Comparison of ENCODE assay signal across 12 mouse cellular contexts in the genomic region with DNA sequence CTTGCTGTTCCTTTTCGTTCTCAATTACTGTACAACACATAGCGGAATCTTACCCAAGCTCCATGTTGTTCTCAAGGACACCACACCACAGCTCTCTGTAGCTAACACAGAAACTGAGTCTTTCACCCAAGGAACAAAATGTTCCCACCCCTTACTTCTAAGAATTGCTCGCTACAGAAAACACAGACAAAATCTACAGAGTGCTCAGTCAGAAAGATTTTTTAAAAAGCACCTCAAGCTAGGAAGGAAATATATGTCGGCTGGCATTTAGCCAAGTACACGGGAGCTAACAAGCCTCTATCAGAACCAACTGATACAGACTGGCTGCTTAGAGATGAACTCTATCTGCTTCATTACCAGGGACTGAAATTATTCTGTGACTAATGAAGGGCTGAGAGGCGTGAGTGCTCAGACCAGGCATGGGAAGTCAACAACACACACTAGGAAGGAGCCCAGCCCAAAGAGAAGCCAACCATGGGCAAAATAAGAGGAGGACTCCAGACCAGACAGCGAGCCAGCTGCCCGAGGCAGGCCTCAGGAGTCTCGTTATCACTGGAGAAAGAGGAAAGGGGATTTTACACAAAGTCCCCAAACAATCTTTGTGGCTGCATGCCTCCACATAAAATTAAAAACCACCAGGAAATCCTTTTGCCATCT. TPM values are rescaled to one million over a fixed set of nuclear protein-coding genes. Genes with fewer than 3 reads are reported as not detected.
DNase-seq lines count a peak whose midpoint lies in the region; ATAC-seq lines count a peak whose summit lies in the region.
"Had no signal": no experiment of that assay in that cellular context is flagged by ENCODE, and none has a peak within 500 bp of the region (broad histone marks: within the 10 kb centered on the region; RNA-seq: fewer than 3 reads in every experiment).

No protein-coding gene starts in this region.

- 63% methylated on average over 9 of the region's 9 CpGs for WGBS in heart, embryonic 11.5 days (ENCODE audit: insufficient replicate concordance)
- 63% methylated on average over 9 of the region's 9 CpGs for WGBS in midbrain, embryonic 15.5 days
- WGBS in midbrain, embryonic 10.5 days = 90% methylated on average over 9 of the region's 9 CpGs
- 52% methylated on average over 9 of the region's 9 CpGs for WGBS in embryonic facial prominence, embryonic 14.5 days
- WGBS in neural tube, embryonic 14.5 days = 68% methylated on average over 9 of the region's 9 CpGs
- WGBS in intestine, embryonic 15.5 days = 70% methylated on average over 9 of the region's 9 CpGs

- H3K4me1 ChIP-seq in heart, embryonic 11.5 days (ENCODE audit: control insufficient read depth, insufficient read depth, low read length) = peaks cover 14% of the 10 kb centered on the region
- H3K4me1 ChIP-seq in midbrain, embryonic 15.5 days = 0 out of 2 replicates have a peak, but pooled peaks cover 4% of the 10 kb centered on the region
- peaks cover 15% of the 10 kb centered on the region for H3K4me1 ChIP-seq in midbrain, embryonic 10.5 days
- H3K4me1 ChIP-seq in embryonic facial prominence, embryonic 14.5 days (ENCODE audit: control insufficient read depth, insufficient read depth, low read length) = peaks cover 13% of the 10 kb centered on the region
- peaks cover 6% of the 10 kb centered on the region for H3K4me1 ChIP-seq in neural tube, embryonic 14.5 days (ENCODE audit: control insufficient read depth, insufficient read depth, low read length)
- H3K4me1 ChIP-seq in intestine, embryonic 15.5 days (replicated peaks) = 0 out of 2 replicates have a peak, but pooled peaks cover 4% of the 10 kb centered on the region

- no peak overlapping the region for H3K27ac ChIP-seq in heart, embryonic 11.5 days (ENCODE audit: low read depth, low read length)
- peak overlapping the region; percentile 32; the same call in 1 of the 2 replicates for H3K27ac ChIP-seq in midbrain, embryonic 15.5 days
- no peak overlapping the region for H3K27ac ChIP-seq in midbrain, embryonic 10.5 days (replicated peaks)
- peak overlapping the region; percentile 39; the same call in 1 of the 2 replicates for H3K27ac ChIP-seq in embryonic facial prominence, embryonic 14.5 days (replicated peaks; ENCODE audit: low read depth, low read length)
- 0 out of 2 replicates have a peak overlapping the region, but pooled peaks have one; percentile 22 for H3K27ac ChIP-seq in neural tube, embryonic 14.5 days (ENCODE audit: low read depth, low read length)
- H3K27ac ChIP-seq in intestine, embryonic 15.5 days = no peak overlapping the region

- H3K36me3 ChIP-seq in heart, embryonic 11.5 days (ENCODE audit: control insufficient read depth, insufficient read depth, low read length) = no peaks in the 10 kb centered on the region
- no peaks in the 10 kb centered on the region for H3K36me3 ChIP-seq in midbrain, embryonic 15.5 days (replicated peaks)
- H3K36me3 ChIP-seq in midbrain, embryonic 10.5 days = 0 out of 2 replicates have a peak, but pooled peaks cover 3% of the 10 kb centered on the region
- no peaks in the 10 kb centered on the region for H3K36me3 ChIP-seq in embryonic facial prominence, embryonic 14.5 days (ENCODE audit: control insufficient read depth, insufficient read depth, low read length)
- H3K36me3 ChIP-seq in neural tube, embryonic 14.5 days (ENCODE audit: control insufficient read depth, insufficient read depth, low read length) = no peaks in the 10 kb centered on the region
- H3K36me3 ChIP-seq in intestine, embryonic 15.5 days = no peaks in the 10 kb centered on the region

- H3K4me3 ChIP-seq in heart, embryonic 11.5 days (ENCODE audit: low read depth, low read length) = no peak overlapping the region
- H3K4me3 ChIP-seq in midbrain, embryonic 15.5 days = no peak overlapping the region
- no peak overlapping the region for H3K4me3 ChIP-seq in midbrain, embryonic 10.5 days
- H3K4me3 ChIP-seq in embryonic facial prominence, embryonic 14.5 days (ENCODE audit: low read depth, low read length) = no peak overlapping the region
- H3K4me3 ChIP-seq in neural tube, embryonic 14.5 days (ENCODE audit: low read depth, low read length) = no peak overlapping the region
- H3K4me3 ChIP-seq in intestine, embryonic 15.5 days (replicated peaks) = no peak overlapping the region

- no peak overlapping the region for H3K9ac ChIP-seq in heart, embryonic 11.5 days (ENCODE audit: low read depth, low read length)
- no peak overlapping the region for H3K9ac ChIP-seq in midbrain, embryonic 15.5 days
- no peak overlapping the region for H3K9ac ChIP-seq in embryonic facial prominence, embryonic 14.5 days (ENCODE audit: low read depth, low read length)
- H3K9ac ChIP-seq in neural tube, embryonic 14.5 days (replicated peaks; ENCODE audit: low read depth, low read length) = no peak overlapping the region
- H3K9ac ChIP-seq in intestine, embryonic 15.5 days = no peak overlapping the region

- DNase-seq in heart, adult 9 months (ENCODE audit: low spot score in 2 of 2) = no peak
- DNase-seq in midbrain, embryonic 10.5 days (ENCODE audit: low spot score) = no peak
- peak; percentile 47 for DNase-seq in embryonic facial prominence, embryonic 14.5 days (ENCODE audit: low spot score)
- no peak for DNase-seq in thymus, adult 18-20 months
- DNase-seq: left cerebral cortex, postnatal 4 days; lung, postnatal 36 days; right cerebral cortex, postnatal 4 days had no signal

- no peak for ATAC-seq in heart, embryonic 11.5 days (replicated peaks; ENCODE audit: insufficient number of reproducible peaks, low FRiP score, low TSS enrichment)
- peak; percentile 56 for ATAC-seq in midbrain, embryonic 15.5 days (replicated peaks)
- no peak for ATAC-seq in embryonic facial prominence, embryonic 14.5 days (ENCODE audit: low read depth)
- no peak for ATAC-seq in neural tube, embryonic 14.5 days (ENCODE audit: low read depth)
- ATAC-seq in intestine, embryonic 15.5 days = no peak
- ATAC-seq: hindbrain, embryonic 16.5 days had no signal

- no peaks in the 10 kb centered on the region for H3K9me3 ChIP-seq in heart, embryonic 11.5 days (replicated peaks; ENCODE audit: control insufficient read depth, low read length)
- no peaks in the 10 kb centered on the region for H3K9me3 ChIP-seq in midbrain, embryonic 15.5 days
- H3K9me3 ChIP-seq in midbrain, embryonic 10.5 days (replicated peaks) = no peaks in the 10 kb centered on the region
- H3K9me3 ChIP-seq in embryonic facial prominence, embryonic 14.5 days (ENCODE audit: control insufficient read depth, low read length) = no peaks in the 10 kb centered on the region
- H3K9me3 ChIP-seq in neural tube, embryonic 14.5 days (ENCODE audit: control insufficient read depth, low read length) = no peaks in the 10 kb centered on the region
- H3K9me3 ChIP-seq in intestine, embryonic 15.5 days = no peaks in the 10 kb centered on the region

- no peaks in the 10 kb centered on the region for H3K27me3 ChIP-seq in heart, embryonic 11.5 days (ENCODE audit: control insufficient read depth, insufficient read depth, low read length)
- no peaks in the 10 kb centered on the region for H3K27me3 ChIP-seq in midbrain, embryonic 15.5 days (replicated peaks)
- H3K27me3 ChIP-seq in midbrain, embryonic 10.5 days (ENCODE audit: low read depth, poor library complexity, severe bottlenecking) = no peaks in the 10 kb centered on the region
- no peaks in the 10 kb centered on the region for H3K27me3 ChIP-seq in embryonic facial prominence, embryonic 14.5 days (replicated peaks; ENCODE audit: control insufficient read depth, insufficient read depth, low read length)
- no peaks in the 10 kb centered on the region for H3K27me3 ChIP-seq in neural tube, embryonic 14.5 days (ENCODE audit: control insufficient read depth, insufficient read depth, low read length)
- no peaks in the 10 kb centered on the region for H3K27me3 ChIP-seq in intestine, embryonic 15.5 days (replicated peaks)

- 0 out of 2 replicates have a peak overlapping the region, but pooled peaks have one; percentile 17 for H3K4me2 ChIP-seq in heart, embryonic 11.5 days
- H3K4me2 ChIP-seq in midbrain, embryonic 15.5 days = no peak overlapping the region
- H3K4me2 ChIP-seq in embryonic facial prominence, embryonic 14.5 days (ENCODE audit: low read depth, low read length) = no peak overlapping the region
- no peak overlapping the region for H3K4me2 ChIP-seq in neural tube, embryonic 14.5 days (ENCODE audit: low read depth, low read length)
- no peak overlapping the region for H3K4me2 ChIP-seq in intestine, embryonic 15.5 days (replicated peaks)

RNA-seq across cellular contexts. Expression of a gene that starts 41.3 kb away (rescaled TPM):
- 10.3 and 12.2 TPM in 2 replicates for polyA plus RNA-seq in heart, embryonic 11.5 days (2014; fragmentation: Nextera tagmentation; extraction: Ambion mirVana)
- polyA plus RNA-seq in midbrain, embryonic 15.5 days (2015; fragmentation: Nextera tagmentation; extraction: Ambion mirVana) = 11.9 and 12.5 TPM in 2 replicates
- 13.6 and 14.0 TPM in 2 replicates for polyA plus RNA-seq in midbrain, embryonic 10.5 days (2016; fragmentation: Nextera tagmentation; extraction: Ambion mirVana)
- polyA plus RNA-seq in embryonic facial prominence, embryonic 14.5 days (2014; fragmentation: Nextera tagmentation; extraction: Ambion mirVana) = 19.1 and 21.2 TPM in 2 replicates
- polyA plus RNA-seq in neural tube, embryonic 14.5 days (2014; fragmentation: Nextera tagmentation; extraction: Ambion mirVana) = 17.3 and 21.1 TPM in 2 replicates
- 14.5 and 17.5 TPM in 2 replicates for polyA plus RNA-seq in intestine, embryonic 15.5 days (2015; fragmentation: Nextera tagmentation; extraction: Ambion mirVana)

Comparison
In these comparisons a context has a peak if more than half of its experiments do, and no peak if none do; other contexts are left out.
1. H3K27ac ChIP-seq: peak in midbrain, embryonic 15.5 days (single experiment), embryonic facial prominence, embryonic 14.5 days (single experiment) and neural tube, embryonic 14.5 days (single experiment); none in heart, embryonic 11.5 days (single experiment), midbrain, embryonic 10.5 days (single experiment) and intestine, embryonic 15.5 days (single experiment).